Mouse (Mus musculus) frontal cortex, postnatal 14 days (tissue): ENCODE measurements around the gene Lrrc20.
"Not testable (repeated sequence)": the region's sequence is repeated elsewhere in the genome, so short reads cannot be mapped to it uniquely, and the experiment has no call there.

Experiments used
- DNase-seq, 2 experiments: peaks; one replicate each; pipeline ENCODE4 v3.0.0; 2022; ENCODE audit warnings: low spot score in 2 of 2

The Lrrc20 gene

GRCm38 (mm10) chr10:61576120-61576767, 100.6 kb downstream of the Lrrc20 start:
- no peak for DNase-seq

- no peak for DNase-seq
Observed at GRCm38 (mm10) chr10:61587241-61587849, 111.7 kb downstream of the Lrrc20 start.

- no peak for DNase-seq
Observed at GRCm38 (mm10) chr10:61597991-61598390, 122.4 kb downstream of the Lrrc20 start.

GRCm38 (mm10) chr10:61599556-61600114, 124.0 kb downstream of the Lrrc20 start:
- DNase-seq: no peak

GRCm38 (mm10) chr10:61602283-61603033, 126.9 kb downstream of the Lrrc20 start:
- DNase-seq: peak in 1 of 2 experiments; percentile 47

GRCm38 (mm10) chr10:61604376-61605065, 128.9 kb downstream of the Lrrc20 start:
- no peak for DNase-seq

- DNase-seq: not testable (repeated sequence)
Observed at GRCm38 (mm10) chr10:61605381-61605780, 129.8 kb downstream of the Lrrc20 start.

- DNase-seq: peak in 1 of 2 experiments; percentile 27
Observed at GRCm38 (mm10) chr10:61605851-61606250, 130.2 kb downstream of the Lrrc20 start.

DNA sequence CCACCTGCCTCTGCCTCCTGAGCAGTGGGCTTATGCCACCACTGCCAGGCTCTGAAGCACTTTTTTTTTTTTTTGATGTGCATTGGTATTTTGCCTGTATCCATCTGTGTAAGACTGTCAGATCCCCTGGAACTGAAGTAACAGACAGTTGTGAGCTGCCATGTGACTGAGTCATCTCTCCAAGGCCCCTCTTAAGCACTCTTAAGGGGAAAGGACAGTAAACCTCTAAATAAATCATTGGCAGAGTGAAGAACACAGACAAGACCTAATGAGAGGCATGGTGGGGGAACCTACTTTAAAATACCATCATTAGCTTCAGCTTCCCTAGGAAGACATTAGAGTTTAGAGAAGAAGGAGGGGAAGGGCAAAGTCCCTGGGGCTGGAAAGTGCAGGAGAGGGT, 132.6 kb downstream of the Lrrc20 start:
- no peak for DNase-seq

DNA sequence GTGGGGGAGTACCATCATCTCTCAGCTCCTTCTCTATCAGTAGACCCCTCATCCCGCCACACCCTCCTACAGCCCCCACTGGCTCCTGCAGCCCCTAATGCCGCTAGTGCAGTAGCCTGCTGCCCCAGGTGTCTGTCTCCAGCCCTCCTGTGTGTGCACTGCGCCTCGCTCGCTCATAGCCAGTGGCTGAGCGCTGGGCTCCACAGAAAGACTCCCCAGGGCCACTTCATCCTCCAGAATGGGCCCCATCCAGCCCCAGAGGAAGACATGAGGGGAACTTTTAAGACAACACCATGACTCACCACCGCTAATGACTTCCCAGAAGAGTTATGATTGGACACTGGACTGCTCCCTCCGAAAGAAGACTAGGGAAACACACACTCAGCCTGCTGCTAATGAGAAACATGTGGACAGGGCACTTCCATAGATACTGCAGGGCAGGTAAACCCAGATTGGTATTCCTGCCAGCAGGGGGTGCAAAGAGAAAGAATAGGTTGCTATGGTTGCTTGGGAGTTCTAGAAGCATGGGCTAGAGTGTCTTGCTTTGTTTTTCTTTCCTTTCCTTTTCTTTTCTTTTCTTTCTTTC, 135.1 kb downstream of the Lrrc20 start:
- DNase-seq: no peak

DNA sequence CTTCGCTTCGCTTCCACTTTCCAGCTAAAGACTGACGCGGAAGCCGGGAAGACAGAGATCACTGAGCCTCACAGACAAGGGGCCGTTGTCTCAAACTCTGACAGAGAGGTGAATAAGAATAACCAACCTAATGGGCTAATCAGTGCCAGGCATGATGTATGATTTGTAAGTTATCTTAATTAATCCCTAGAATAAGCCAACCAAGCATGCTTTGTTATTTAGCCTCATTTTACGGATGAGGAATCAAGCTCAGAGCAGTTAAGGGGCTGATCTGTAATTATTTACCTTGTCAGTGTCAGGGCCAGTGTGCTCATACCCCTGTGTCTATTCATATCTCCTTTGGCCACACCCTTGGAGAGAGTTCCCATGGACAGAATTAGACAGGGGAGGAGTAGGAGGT, 138.7 kb downstream of the Lrrc20 start:
- DNase-seq: no peak

- DNase-seq: no peak
Observed at GRCm38 (mm10) chr10:61618528-61618927, 142.9 kb downstream of the Lrrc20 start.

GRCm38 (mm10) chr10:61621681-61622080, 146.1 kb downstream of the Lrrc20 start:
- DNase-seq: no peak

GRCm38 (mm10) chr10:61623874-61624273, 148.3 kb downstream of the Lrrc20 start:
- not testable (repeated sequence) for DNase-seq

DNA sequence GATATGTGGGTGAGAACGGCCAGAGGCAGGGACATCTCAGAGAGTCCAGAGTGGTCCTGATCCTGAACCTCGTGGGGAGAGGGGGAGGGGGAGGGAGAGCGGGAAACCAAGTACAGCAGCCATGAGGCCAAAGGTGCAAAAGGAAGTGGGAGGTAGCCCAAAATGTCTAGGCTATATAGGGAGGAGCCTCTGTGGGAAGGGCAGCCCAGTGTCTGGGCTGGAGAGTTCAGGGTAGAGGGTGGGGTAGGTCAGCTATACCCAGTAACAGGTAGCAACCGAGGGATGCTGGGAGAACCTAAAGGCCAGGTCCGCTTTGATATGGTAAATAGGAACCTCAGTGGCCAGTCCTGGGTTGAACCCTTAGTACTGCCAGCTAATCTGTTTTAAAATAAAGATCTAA, 149.2 kb downstream of the Lrrc20 start:
- DNase-seq: no peak

GRCm38 (mm10) chr10:61625381-61626257, 150.0 kb downstream of the Lrrc20 start:
- DNase-seq: peak in 1 of 2 experiments; percentile 18

- DNase-seq: no peak
Observed at GRCm38 (mm10) chr10:61626551-61626950, 150.9 kb downstream of the Lrrc20 start.

GRCm38 (mm10) chr10:61627195-61627937, 151.8 kb downstream of the Lrrc20 start:
- no peak for DNase-seq

DNA sequence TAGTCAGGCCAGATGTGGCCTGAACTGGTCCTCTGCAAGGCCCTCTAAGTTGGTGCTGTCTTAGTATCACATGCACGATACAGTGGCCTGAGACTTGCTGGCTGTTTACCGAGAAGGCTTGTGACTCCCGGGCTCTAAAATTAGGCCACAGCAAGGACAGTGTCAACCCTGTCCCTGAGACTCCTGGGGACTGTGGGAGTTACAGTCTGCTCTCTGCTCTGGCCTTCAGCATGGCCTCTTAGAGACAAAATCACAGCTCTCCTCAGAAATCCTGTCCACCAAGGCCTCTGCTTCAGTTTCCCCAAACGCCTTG, 152.3 kb downstream of the Lrrc20 start:
- no peak for DNase-seq
